Mouse (Mus musculus) kidney, adult 2 months (tissue): ENCODE measurements around the gene Zdhhc19. TPM values are rescaled to one million over a fixed set of nuclear protein-coding genes. Genes with fewer than 3 reads are reported as not detected.

Source experiments
- DNase-seq: peaks from one replicate; pipeline ENCODE4 v3.0.0; 2021
- H3K27ac ChIP-seq: fragments of 200-500 bp; 2 replicates; pipeline ENCODE4 v1.5.1; 2012; ENCODE audit warnings: low read depth, low read length, control low read depth, inconsistent platforms; ENCODE audit not compliant: insufficient read depth
- H3K27me3 ChIP-seq: fragments of 200-500 bp; replicated peaks from 2 replicates; pipeline ENCODE4 v1.6.1; 2012; ENCODE audit warnings: mild to moderate bottlenecking, moderate library complexity, low read length, inconsistent platforms; ENCODE audit not compliant: control insufficient read depth, insufficient read depth
- H3K36me3 ChIP-seq: fragments of 200-500 bp; 2 replicates; pipeline ENCODE4 v1.6.1; 2012; ENCODE audit warnings: mild to moderate bottlenecking, moderate library complexity, low read length, inconsistent platforms; ENCODE audit not compliant: control insufficient read depth, insufficient read depth
- H3K4me1 ChIP-seq: fragments of 200-500 bp; 2 replicates; pipeline ENCODE4 v1.6.1; 2011; ENCODE audit warnings: low read length; ENCODE audit not compliant: control insufficient read depth, insufficient read depth
- H3K4me3 ChIP-seq: fragments of 200-500 bp; 2 replicates; pipeline ENCODE4 v1.5.1; 2011; ENCODE audit warnings: mild to moderate bottlenecking, low read depth, low read length, control low read depth; ENCODE audit not compliant: insufficient read depth
- CTCF ChIP-seq: fragments of 200-500 bp; conservative IDR thresholded peaks from 2 replicates; pipeline ENCODE4 v1.5.1; 2011; ENCODE audit warnings: low read depth, mild to moderate bottlenecking, control low read depth, low read length, moderate library complexity, mixed read lengths; ENCODE audit not compliant: insufficient read depth, insufficient read length
- POLR2A ChIP-seq: fragments of 200-500 bp; IDR thresholded peaks from one replicate; pipeline ENCODE4 v1.6.1; 2011; ENCODE audit warnings: low read depth, low read length, control low read depth
- WGBS: fragments of 180-500 bp; shearing (Covaris S2); methylation state at CpG from one replicate; pipeline ENCODE4 v1.1.7; 2018; 5-methylcytosine and 5-hydroxymethylcytosine counted together
- polyA plus RNA-seq: library from polyadenylated mRNA; depleted of rRNA; stranded (reverse); fragments of >200 nt; gene quantifications from 2 replicates; pipeline ENCODE4 v1.2.3, GENCODE M21; 2012

Zdhhc19 gene
- polyA plus RNA-seq, 1 experiment = 0.11 TPM

- no peak for TF ChIP-seq CTCF
- no peak for TF ChIP-seq POLR2A
- H3K4me3 ChIP-seq = no peak overlapping the region
- H3K36me3 ChIP-seq = no peaks in the 10 kb centered on the region
- 68% methylated on average over 3 of the region's 3 CpGs for WGBS
- no peak for DNase-seq
- H3K4me1 ChIP-seq = peaks cover 10% of the 10 kb centered on the region; the same call in 1 of the 2 replicates
- no peak overlapping the region for H3K27ac ChIP-seq
- H3K27me3 ChIP-seq = no peaks in the 10 kb centered on the region
These were observed 59.5 kb downstream of the Zdhhc19 start for GRCm38 (mm10) chr16:32555588-32555987.

GRCm38 (mm10) chr16:32559493-32559892, 63.4 kb downstream of the Zdhhc19 start:
- TF ChIP-seq POLR2A (no peak), CTCF (no peak)

GRCm38 (mm10) chr16:32563056-32563793, 67.2 kb downstream of the Zdhhc19 start:
- no peak for TF ChIP-seq POLR2A
- no peak for TF ChIP-seq CTCF
- DNase-seq = no peak
- Histone ChIP-seq H3K27ac (no peak overlapping the region), H3K4me3 (no peak overlapping the region), H3K36me3 (no peaks in the 10 kb centered on the region), H3K27me3 (no peaks in the 10 kb centered on the region), H3K4me1 (0 out of 2 replicates have a peak, but pooled peaks cover 4% of the 10 kb centered on the region)
- WGBS = 58% methylated on average over 5 of the region's 5 CpGs

More at GRCm38 (mm10) chr16:32559493-32559892, 63.4 kb downstream of the Zdhhc19 start:
- 0 out of 2 replicates have a peak, but pooled peaks cover 4% of the 10 kb centered on the region for H3K4me1 ChIP-seq
- no peaks in the 10 kb centered on the region for H3K27me3 ChIP-seq
- no peaks in the 10 kb centered on the region for H3K36me3 ChIP-seq
- WGBS = 44% methylated on average over 4 of the region's 4 CpGs
- H3K27ac ChIP-seq = no peak overlapping the region; the same call in 1 of the 2 replicates
- H3K4me3 ChIP-seq = no peak overlapping the region
- peak; percentile 64 for DNase-seq

DNA sequence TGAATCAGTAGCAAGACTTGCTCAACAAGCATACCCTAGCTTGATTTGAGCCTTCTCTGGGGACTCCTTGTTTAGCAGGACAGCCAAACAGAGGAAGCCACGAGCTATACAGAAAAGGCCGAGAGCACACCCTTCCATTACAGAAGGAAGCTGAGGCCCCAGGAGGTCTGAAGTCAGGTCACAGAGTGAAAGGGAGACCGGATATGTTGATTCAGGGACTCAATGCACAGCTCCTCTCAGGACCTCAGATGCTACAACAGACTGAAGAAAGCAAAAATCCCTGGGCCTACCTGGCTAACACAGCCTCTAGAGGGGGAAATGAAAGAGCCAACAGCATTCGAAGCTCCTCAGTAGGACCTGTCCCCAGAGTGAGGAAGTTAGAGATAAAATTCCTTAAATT, 71.2 kb downstream of the Zdhhc19 start:
- no peaks in the 10 kb centered on the region for H3K27me3 ChIP-seq
- no peak overlapping the region for H3K27ac ChIP-seq
- H3K4me3 ChIP-seq = no peak overlapping the region
- TF ChIP-seq POLR2A = no peak
- no peak for TF ChIP-seq CTCF
- WGBS = 66% methylated on average over 4 of the region's 4 CpGs
- DNase-seq = no peak
- H3K36me3 ChIP-seq = no peaks in the 10 kb centered on the region
- H3K4me1 ChIP-seq = no peaks in the 10 kb centered on the region

DNA sequence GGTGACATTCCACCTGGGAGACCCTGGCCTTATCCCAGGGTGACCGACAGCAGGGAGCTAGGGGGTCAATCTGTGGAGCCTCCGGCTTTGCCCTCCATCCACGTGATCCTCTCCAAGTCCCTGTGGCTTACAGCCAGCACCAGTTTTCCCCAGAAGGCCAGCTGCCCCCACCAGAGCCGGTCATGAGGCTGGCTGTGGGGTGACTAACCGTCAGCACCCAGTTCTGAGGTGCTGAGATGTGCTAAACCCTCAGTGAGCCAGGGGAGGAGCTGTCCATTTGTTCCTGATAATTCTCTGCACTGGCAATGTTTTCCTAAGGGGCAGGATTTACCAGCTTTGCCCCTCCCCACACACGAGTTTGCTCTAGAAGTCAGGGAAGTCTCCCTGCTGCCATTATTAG, 72.3 kb downstream of the Zdhhc19 start:
- no peaks in the 10 kb centered on the region for H3K36me3 ChIP-seq
- DNase-seq = peak; percentile 4
- no peak for TF ChIP-seq CTCF
- no peak for TF ChIP-seq POLR2A
- no peak overlapping the region for H3K4me3 ChIP-seq
- H3K27ac ChIP-seq = no peak overlapping the region
- H3K4me1 ChIP-seq = no peaks in the 10 kb centered on the region
- WGBS = 59% methylated on average over 6 of the region's 6 CpGs
- no peaks in the 10 kb centered on the region for H3K27me3 ChIP-seq

DNA sequence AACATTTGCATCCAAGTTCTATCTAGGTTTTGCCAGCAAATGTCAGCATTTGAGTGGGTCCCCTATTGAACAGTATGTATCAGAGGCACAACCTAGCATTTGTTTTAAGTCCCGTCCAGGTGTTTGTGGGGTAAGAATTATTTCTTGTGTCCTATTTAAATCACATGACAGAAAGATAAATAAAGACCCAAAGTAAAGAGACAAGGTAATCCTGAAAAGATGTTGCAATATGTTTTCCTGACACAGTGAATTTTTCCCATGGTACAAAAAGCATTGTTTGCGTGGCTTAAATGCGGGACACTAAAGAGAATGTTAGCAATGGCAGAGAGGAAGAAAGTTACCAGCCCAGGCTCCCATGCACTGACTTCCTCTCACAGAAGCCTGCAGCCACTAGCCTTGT, 74.0 kb downstream of the Zdhhc19 start:
- no peak overlapping the region for H3K4me3 ChIP-seq
- WGBS = 94% methylated on average over 3 of the region's 3 CpGs
- H3K27ac ChIP-seq = no peak overlapping the region
- DNase-seq = no peak
- H3K36me3 ChIP-seq = no peaks in the 10 kb centered on the region
- no peaks in the 10 kb centered on the region for H3K4me1 ChIP-seq
- TF ChIP-seq CTCF = no peak
- no peak for TF ChIP-seq POLR2A
- H3K27me3 ChIP-seq = no peaks in the 10 kb centered on the region

DNA sequence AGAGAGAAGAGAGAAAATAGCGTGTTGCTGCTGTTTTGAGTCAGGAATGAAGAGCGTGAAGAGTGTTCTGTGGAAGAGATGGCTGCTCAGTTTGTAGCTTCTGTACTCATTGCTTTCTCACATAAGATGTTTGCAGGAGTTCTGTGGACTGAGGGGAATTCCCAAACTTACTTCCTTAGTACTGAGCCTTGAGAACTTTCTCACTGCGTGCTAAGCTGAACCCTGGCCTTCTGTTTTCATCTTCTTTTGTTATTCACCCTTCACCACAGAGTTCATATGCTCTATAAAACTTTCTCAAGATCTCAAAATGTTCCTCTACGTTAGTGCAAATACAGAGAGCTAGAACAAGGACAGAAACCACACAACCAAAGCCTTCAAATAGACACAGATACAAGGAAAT, 76.5 kb downstream of the Zdhhc19 start:
- no peak for DNase-seq
- H3K36me3 ChIP-seq = no peaks in the 10 kb centered on the region
- TF ChIP-seq POLR2A (no peak), CTCF (no peak)
- H3K4me1 ChIP-seq = no peaks in the 10 kb centered on the region
- H3K27me3 ChIP-seq = no peaks in the 10 kb centered on the region
- 81% methylated on average over 4 of the region's 4 CpGs for WGBS
- H3K4me3 ChIP-seq = no peak overlapping the region
- no peak overlapping the region for H3K27ac ChIP-seq
